Mouse (Mus musculus) mouse embryonic stem cell (cell line): ENCODE data around the gene Ppp1r9b.

Source experiments
- in situ Hi-C, 2 experiments: fragments of 300-500 bp; cut with MboI; formaldehyde crosslinking; loops; 1 replicate in 1 of 2; 3 replicates in 1 of 2; pipeline ENCODE4 v1.14.3; 2019 to 2020; ENCODE audit warnings: low sequenced_read_pairs in 2 of 2, low pct_unique_long_range_greater_than_20kb in 1 of 2, mixed read lengths in 1 of 2; ENCODE audit not compliant: unreplicated experiment in 1 of 2

Ppp1r9b gene

DNA sequence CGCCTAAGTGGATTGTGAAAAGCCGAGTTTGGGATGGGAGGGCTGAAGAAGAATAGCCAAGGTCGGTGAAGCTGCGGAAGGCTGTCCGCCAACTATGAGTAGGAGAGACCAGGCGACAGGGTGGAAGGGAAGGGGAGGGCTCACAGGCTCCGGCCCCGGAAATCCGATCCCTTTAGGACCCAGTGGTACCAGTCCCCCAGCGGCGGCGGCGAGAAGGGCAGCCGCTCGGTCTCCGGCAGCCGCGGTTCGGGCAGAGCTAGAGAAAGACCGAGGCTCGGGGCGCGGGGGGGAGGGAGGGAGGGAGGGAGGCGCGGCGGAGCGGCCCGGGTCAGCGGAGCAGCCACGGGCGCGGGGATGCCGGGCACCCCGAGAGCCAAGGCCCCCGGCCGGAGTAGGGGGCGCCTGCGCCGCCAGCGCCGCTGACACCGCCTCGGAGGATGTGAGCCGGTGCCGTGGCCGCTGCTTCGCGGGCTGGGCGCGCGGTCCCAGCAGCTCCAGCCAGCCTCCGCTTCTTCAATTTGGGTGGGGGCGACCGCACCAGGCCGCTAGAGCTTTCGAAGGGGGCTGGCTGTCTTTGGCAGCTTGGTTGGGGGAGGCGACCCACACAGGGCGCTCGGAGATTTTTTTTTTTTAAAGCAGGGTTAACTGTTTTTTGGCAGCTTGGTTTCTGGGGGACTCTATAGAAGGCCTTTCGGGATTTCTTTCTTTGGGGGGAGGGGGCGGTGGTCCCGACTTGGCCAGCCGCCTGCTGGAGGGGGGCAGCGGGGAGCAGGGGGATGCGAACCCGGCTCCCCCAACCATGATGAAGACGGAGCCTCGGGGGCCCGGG is at the start of gene Ppp1r9b:
Ppp1r9b (plus strand) TSS at position 287 of the 829 bp plus-strand sequence.
- in situ Hi-C loops: no loop called here

DNA sequence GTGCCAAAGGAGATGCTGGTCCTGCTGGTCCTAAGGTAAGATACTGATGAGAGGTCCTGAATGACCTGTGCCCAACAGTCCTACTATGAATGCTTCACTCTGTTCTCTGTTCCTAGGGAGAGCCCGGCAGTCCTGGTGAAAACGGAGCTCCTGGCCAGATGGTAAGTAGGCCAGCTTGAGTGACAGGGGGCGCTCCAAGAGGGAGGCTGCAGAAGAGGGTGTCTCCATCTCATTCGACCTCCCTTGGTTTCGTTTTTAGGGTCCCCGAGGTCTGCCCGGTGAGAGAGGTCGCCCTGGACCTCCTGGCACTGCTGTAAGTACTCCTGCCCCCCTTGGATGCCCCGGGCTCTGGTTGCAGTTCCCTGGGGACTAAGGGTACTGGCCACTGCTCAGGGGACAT is 49.7 kb upstream of the Ppp1r9b start:
- in situ Hi-C loops: no loop called here

GRCm38 (mm10) chr11:94941776-94942175 is 49.1 kb upstream of the Ppp1r9b start:
- in situ Hi-C loops: no loop called here

DNA sequence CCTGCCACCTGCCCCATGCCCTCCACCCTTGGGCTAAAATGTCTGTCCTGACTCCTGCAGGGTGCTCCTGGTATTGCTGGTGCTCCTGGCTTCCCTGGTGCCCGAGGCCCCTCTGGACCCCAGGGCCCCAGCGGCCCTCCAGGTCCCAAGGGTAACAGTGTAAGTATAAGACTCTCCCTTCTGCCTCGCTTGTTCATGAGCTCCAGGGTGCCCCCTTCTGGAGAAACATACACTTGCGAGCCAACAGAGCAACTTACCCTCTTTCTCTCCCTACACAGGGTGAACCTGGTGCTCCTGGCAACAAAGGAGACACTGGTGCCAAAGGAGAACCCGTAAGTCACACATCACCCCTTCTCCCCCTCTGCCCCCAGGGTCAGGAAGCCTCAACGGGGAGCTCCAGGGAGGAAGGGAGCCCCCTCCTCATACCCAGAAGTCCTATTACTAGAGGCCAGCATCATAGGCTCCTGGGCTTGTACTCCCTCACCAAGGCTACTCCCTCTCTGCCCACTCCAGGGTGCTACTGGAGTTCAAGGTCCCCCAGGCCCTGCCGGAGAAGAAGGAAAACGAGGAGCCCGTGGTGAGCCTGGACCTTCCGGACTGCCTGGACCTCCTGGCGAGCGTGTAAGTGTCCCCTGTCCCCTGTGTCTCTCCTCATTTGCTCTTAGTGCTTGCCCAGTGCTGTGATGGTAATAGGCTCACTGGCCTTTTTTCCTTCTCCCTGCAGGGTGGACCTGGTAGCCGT is 48.4 kb upstream of the Ppp1r9b start:
- in situ Hi-C loops: no loop called here

- in situ Hi-C loops: no loop called here
Observed at GRCm38 (mm10) chr11:94943054-94943453, 47.8 kb upstream of the Ppp1r9b start.

- in situ Hi-C loops: no loop called here
Observed at GRCm38 (mm10) chr11:94944295-94944694, 46.5 kb upstream of the Ppp1r9b start.

- in situ Hi-C loops: no loop called here
Observed at GRCm38 (mm10) chr11:94945236-94945635, 45.6 kb upstream of the Ppp1r9b start.

DNA sequence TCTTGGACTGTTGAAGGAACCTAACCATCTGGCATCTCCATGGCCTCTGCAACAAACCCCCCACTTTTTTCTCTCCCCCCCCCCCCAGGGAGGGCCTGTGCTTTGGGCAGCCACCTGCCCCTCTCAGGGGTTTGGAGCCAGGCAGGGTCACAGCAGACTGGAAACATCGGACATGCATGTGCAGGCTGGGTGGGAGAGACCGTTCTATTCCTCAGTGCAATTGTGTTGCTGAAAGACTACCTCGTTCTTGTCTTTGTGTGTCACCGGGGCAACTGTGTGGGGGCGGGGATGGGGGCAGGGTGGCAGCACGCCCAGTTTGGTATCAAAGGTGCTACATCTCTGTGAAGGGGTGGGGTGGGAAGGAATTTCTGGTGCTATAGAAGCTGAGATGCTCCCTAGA is 38.7 kb upstream of the Ppp1r9b start:
- in situ Hi-C loops: no loop called here

DNA sequence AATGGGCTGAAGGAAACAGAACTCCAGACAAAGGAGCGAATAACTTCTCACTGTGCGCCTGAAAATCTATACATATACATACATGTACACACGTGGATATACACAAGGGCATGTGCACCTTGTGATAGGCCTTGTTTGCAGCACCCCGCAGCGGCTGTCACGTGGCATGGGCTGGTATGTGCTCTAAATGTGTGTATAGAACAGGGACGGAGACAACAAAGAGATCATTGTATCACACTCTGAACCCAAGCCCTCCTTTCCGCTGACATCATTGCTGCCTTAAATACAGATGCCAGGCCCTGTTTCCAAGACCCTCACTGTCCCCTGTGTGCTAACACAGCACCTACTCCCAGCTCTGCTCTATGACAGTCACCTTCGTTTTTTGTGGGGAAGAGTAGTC is 35.7 kb upstream of the Ppp1r9b start:
- in situ Hi-C loops: no loop called here

GRCm38 (mm10) chr11:94957693-94958064 is 33.2 kb upstream of the Ppp1r9b start:
- in situ Hi-C loops: no loop called here

- in situ Hi-C loops: no loop called here
Observed at GRCm38 (mm10) chr11:94958065-94958858, 32.6 kb upstream of the Ppp1r9b start.

- in situ Hi-C loops: no loop called here
Observed at GRCm38 (mm10) chr11:94962534-94963101, 28.2 kb upstream of the Ppp1r9b start.

DNA sequence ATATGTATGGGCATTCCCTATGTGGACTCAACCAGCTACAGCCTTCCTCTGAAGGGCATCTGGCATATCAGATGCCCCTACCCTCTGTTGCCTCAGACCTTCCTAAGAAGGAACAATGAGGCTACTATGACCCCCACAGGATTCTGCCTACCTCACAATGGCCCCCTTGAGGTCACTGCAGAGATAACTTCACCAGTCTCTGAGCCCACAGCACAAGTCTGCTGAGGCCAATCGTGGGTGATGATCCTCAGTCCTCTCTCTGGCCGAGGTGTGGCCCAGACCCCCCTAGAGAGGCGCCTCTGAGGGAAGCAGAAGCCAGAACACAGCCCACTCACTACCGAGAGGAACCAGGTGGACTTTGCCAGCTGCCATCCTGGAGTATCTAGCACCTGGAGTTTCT is 23.4 kb upstream of the Ppp1r9b start, which contains the start of gene Hils1:
Hils1 (plus strand) TSS at position 175 of the 400 bp plus-strand sequence.
- in situ Hi-C loops: no loop called here

- in situ Hi-C loops: no loop called here
Observed at GRCm38 (mm10) chr11:94968187-94968586, 22.6 kb upstream of the Ppp1r9b start.

- in situ Hi-C loops: loop anchor here in 1 of 2 experiments (5.0 kb wide), 1 partner anchor 32 kb away; the partner anchor contains the start of gene Col1a1
Observed at GRCm38 (mm10) chr11:94969709-94970108, 21.1 kb upstream of the Ppp1r9b start.

DNA sequence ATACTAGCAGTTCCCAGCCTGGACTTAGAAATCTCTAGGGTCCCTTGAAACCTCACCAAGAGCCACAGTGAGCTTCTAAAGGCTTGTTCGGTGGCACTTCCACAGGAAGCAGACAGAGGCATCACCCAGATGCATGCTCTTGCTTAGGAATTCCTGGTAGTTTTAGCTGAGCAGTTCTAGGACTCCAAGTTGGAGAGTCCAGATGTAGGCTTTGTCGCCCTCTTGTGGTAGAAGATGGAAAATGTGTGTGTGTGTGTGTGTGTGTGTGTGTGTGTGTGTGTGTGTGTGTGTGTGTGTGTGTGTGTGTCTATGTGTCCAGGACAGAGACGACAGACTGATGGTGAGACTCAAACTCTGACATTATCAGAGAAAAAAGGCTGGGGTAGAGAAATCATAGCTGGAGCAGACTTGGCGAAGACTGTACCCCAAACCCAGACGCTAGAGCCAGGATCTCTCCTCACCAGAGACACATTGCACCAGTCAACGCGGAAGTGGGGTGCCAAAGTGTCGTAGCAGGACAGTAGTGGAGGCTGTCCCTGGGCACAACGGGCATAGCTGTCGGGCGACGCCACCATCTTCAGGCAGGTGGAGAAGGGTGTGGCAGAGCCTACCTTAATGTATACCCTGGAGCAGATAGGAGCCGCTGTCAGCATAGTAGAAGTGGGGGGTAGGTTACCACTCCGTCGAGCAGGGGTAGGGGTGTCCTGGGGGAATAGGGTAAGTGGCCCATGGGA is 20.5 kb upstream of the Ppp1r9b start:
- in situ Hi-C loops: loop anchor here in 1 of 2 experiments (5.0 kb wide), 1 partner anchor 33 kb away; the partner anchor contains the start of gene Col1a1

- in situ Hi-C loops: loop anchor here in 1 of 2 experiments (5.0 kb wide), 1 partner anchor 35 kb away; the partner anchor contains the start of gene Col1a1
Observed at GRCm38 (mm10) chr11:94971895-94972615, 18.8 kb upstream of the Ppp1r9b start.
